Mouse (Mus musculus): ENCODE data around the gene Pfn1.

Gene Pfn1

GRCm38 (mm10) chr11:70639976-70640375 is 14.5 kb downstream of the Pfn1 start:
- in situ Hi-C loops (cut with MboI), result no loop called here

GRCm38 (mm10) chr11:70638714-70639278 is 15.6 kb downstream of the Pfn1 start, which contains the start of gene Gp1ba:
Gp1ba (plus strand) TSS chr11:70639122.
- in situ Hi-C loops (cut with MboI), result no loop called here

DNA sequence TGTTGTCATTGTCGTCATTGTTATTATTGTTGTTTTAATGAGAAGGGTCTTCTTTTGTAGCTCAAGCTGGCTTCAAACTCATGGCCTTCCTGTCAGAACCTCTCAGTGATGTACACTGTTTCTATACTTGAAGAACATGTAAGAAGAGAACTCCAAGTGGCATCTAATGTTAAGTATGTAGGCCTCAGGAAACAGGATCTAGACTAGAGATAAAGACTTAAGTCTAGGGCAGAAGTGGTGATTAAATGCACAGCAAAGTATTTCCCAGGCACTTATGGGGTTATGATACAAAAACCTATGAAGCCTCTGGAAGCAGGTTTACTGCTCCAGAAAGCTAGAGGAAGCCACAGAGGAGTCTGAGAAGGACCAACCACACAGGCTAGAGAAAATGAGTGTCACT is 16.2 kb downstream of the Pfn1 start:
- in situ Hi-C loops (cut with MboI), result no loop called here

DNA sequence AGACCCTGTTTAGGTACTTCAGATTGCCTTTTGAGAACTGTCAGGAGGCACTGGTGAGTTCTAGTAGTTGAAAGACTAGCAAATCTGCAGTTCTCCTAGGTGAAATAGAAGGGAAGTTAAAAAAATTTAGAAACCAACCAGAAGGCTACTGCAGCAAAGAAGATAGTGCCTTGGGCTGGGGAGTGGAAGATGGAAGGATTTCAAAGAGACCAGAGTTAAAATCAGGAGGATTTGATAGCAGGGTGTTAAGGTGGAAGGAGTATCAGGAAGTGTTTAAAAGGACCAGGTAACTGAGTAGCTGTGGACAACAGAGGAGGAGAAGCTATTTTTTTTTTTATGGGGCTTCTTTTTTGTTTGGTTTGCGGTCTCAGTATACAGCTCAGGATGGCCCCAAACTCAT is 16.7 kb downstream of the Pfn1 start:
- in situ Hi-C loops (cut with MboI), result no loop called here

- in situ Hi-C loops (cut with MboI), result no loop called here
Observed at GRCm38 (mm10) chr11:70635601-70636000, 18.8 kb downstream of the Pfn1 start.

DNA sequence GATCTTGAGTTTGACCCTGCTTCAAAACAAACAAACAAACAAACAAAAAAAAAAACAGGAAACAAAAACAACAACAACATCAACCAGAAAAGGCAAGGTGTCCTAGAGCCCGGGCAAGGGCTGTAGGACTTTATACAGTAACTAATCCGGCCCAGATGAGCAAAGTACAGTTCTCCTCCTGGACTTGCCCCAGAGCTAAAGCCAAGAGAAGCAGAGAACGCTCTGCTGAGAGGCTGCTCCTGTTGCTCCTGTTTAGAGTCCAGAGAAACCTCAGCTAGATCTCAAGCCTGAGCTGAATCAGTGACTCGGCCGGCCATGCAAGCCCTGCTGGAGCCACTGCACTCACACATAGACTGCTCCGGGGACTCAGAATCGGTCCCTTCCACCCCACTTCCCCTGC is 24.3 kb downstream of the Pfn1 start:
- in situ Hi-C loops (cut with MboI), result loop anchor here (5.0 kb wide), 1 partner anchor 127 kb away; no protein-coding TSS in a partner anchor

DNA sequence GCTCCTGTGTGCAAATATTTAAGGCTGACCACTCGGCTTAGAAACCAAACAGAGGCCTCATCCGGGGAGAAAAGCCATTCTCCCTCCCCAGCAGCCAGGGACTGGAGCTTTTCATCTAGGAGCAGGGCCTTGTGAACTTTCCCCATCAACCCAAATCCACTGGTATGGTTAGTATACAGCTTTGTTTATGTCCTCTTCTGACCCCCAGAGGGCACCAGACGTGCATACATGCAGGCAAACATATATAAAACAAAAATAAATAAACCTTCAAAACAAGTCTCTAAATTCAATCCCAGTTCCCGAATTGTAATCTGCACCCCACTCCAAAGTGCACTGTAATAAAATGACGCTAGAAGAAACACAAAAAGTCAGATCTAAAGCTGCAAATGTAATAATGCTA is 24.9 kb downstream of the Pfn1 start:
- in situ Hi-C loops (cut with MboI), result no loop called here

GRCm38 (mm10) chr11:70628431-70628830 is 26.0 kb downstream of the Pfn1 start:
- in situ Hi-C loops (cut with MboI), result no loop called here

DNA sequence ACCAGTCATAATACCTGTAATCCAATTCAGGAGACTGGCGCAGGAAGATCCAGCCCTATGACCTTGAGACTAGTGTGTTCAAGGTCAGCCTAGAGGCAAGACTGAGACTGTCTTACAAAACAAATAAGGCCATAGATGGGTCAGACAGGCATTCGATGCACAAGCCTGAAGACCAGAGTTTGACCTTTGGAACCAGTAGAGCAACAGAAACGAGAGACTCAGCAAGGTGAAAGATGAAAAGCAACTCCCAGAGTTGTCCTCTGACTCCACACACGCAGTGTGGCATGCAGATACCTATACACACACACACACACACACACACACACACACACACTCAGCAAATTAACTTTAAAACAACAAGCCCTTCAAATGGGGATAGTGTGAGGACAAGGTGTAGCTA is 27.6 kb downstream of the Pfn1 start:
- in situ Hi-C loops (cut with MboI), result no loop called here

DNA sequence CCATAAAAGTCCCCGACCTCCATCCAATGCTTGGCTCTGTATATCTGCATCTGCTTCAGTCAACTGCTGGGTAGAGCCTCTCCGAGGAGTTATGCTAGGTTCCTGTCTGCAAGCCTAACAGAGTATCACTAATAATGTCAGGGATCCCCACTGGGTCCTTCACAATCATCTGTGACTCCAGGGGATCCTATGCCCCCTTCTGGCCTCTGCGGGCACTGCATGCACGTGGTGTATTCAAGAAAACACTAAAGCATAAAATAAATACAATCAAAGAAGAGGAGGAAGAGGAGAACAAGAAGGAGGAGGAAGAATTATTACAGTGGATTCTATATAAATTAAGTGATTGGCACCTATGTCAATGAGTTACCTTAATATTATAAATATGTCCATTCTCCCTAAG is 29.0 kb downstream of the Pfn1 start:
- in situ Hi-C loops (cut with MboI), result no loop called here

DNA sequence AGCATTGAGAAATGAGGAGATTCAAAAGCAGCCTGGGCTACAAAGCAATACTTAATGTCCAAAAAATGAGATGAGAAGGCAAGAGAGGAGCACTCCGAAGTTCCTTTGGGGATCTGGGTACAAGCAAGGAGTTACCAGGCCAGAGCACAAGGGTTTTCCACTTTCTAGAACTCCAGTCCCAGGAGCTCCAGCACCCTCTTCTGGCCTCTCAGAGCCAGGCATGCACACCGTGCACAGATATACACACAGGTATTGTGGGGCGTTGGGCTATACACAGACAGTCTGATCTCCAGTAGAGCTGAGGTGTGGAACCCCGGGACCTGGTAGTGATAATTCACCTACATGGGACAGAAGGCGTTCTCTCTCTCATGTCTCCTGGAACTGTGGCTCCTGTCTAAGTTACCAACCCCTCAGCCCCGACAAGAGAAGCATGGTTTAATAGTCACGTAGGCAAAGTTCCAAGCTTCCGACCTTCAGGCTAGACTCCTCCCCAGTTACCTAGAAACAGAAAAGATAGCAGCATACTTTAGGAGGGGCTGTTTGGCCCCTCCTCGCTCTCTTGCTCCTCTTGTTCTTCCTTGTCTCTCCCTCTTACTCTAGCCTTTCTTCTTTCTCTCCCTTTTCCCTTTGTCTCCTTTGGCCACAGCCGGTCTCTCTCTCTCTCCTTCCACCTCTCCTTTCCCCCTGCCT is 31.2 kb downstream of the Pfn1 start:
- in situ Hi-C loops (cut with MboI), result no loop called here

- in situ Hi-C loops (cut with MboI), result no loop called here
Observed at GRCm38 (mm10) chr11:70621972-70622814, 32.3 kb downstream of the Pfn1 start.

DNA sequence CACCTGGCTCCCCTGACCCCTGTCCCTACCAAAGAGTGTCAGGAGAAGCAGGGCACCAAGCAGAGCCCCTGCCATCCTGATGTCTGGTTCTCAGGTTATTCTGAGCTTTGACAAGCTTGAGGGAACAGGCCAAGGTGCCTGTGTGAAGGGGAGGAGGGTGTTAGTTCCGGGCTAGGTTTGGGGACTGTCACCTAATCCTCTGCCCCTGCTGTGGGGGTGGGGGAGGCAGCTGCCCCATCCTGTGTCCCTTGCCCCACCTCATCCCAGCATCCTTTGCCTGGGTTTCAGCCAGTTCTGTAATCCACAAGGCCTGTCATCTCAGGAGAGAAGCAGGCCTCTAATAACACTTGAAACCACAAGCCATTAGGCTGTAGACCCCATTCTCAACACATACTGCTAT is 35.3 kb downstream of the Pfn1 start, which contains the start of gene Chrne:
TSS of gene Chrne (minus strand) at position 116 of the 400 bp plus-strand sequence.
- in situ Hi-C loops (cut with MboI), result no loop called here

- in situ Hi-C loops (cut with MboI), result no loop called here
Observed at GRCm38 (mm10) chr11:70615516-70616093, 38.8 kb downstream of the Pfn1 start, which contains the start of gene 4930544D05Rik. 4930544D05Rik (plus strand) TSS chr11:70615848.

DNA sequence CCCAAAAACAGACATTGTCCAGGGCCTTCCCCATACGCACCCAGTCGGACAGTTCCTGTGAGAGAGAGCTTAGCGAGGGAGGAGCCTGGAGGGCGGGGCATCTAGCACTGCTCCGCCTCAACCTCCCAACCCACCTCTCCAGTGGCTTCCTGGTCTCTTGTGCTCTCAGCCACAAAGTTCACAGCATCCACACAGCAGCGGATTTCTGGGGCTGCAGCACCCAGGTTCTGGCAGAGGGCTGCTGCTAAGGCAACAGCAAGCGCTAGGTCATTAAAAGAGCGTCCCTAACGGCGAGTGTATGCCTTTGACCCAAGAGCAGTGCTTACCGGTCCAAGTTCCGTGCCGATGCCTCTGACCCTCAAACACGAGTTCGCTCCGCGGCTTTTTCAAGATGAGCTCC is 39.4 kb downstream of the Pfn1 start:
- in situ Hi-C loops (cut with MboI), result no loop called here

- in situ Hi-C loops (cut with MboI), result no loop called here
Observed at GRCm38 (mm10) chr11:70612505-70612904, 41.9 kb downstream of the Pfn1 start.

GRCm38 (mm10) chr11:70610752-70611151 is 43.7 kb downstream of the Pfn1 start:
- in situ Hi-C loops (cut with MboI), result no loop called here

- in situ Hi-C loops (cut with MboI), result loop anchor here (10.0 kb wide), 1 partner anchor 174 kb away; the partner anchor contains the start of gene Arrb2
Observed at GRCm38 (mm10) chr11:70608381-70609066, 45.9 kb downstream of the Pfn1 start.

DNA sequence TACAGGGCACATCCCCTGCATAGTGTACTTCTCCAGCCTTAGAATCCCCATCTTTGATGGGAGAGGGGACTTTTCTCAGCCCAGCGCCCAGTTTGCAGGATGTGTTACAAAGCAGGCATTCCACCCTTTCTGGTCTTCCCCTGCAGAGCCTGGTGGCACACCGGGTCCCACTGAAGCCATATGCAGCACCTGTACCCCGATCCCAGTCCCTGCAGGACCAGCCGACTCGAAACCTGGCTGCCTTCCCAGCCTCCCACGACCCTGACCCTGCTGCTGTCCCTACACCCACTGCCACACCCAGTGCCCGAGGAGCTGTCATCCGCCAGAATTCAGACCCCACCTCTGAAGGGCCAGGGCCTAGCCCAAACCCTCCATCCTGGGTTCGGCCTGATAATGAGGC is 46.8 kb downstream of the Pfn1 start:
- in situ Hi-C loops (cut with MboI), result loop anchor here (10.0 kb wide), 1 partner anchor 173 kb away; the partner anchor contains the start of gene Arrb2

GRCm38 (mm10) chr11:70606717-70607116 is 47.7 kb downstream of the Pfn1 start:
- in situ Hi-C loops (cut with MboI), result loop anchor here (10.0 kb wide), 1 partner anchor 172 kb away; the partner anchor contains the start of gene Arrb2

DNA sequence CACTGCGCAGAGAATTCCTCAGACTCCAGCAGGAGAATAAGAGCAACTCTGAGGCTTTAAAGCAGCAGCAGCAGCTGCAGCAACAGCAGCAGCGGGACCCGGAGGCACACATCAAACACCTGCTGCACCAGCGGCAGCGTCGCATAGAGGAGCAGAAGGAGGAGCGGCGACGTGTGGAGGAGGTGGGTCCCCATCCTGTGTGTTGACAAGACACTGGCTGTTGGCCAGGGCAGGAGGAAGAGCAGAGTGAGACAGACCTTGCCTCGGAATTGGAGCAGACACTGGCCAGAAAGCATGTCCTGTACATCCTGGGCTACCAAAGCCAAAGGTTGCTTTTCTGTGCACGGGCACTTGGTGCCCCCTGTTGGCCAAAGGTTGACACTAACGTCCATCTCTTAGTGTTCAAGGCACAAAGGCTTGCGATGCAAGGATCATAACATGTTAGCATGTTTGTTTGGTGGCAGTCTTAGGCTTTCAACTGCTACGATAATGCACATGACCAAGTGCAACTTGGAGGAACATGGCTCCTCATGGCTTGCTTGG is 49.3 kb downstream of the Pfn1 start:
- in situ Hi-C loops (cut with MboI), result loop anchor here (10.0 kb wide), 1 partner anchor 170 kb away; the partner anchor contains the start of gene Arrb2
